Mouse (Mus musculus): ENCODE measurements around the gene Hmox2. TPM values are rescaled to one million over a fixed set of nuclear protein-coding genes. Genes with fewer than 3 reads are reported as not detected.

Hmox2 gene
- polyA plus RNA-seq, 1 experiment = 32.1 TPM

- WGBS = 87% methylated on average over 4 of the region's 4 CpGs
- Histone ChIP-seq H3K4me3 (replicated peaks; ENCODE audit: extremely low read depth, low read depth, low read length) (no peak overlapping the region), H3K4me1 (ENCODE audit: control insufficient read depth, insufficient read depth, low read length) (peaks cover 3% of the 10 kb centered on the region; the same call in 1 of the 2 replicates)
- TF ChIP-seq CTCF (IDR thresholded peaks at IDR 0.05; ENCODE audit: insufficient read depth, low read length) (no peak), POLR2A (IDR thresholded peaks at IDR 0.05; ENCODE audit: borderline replicate concordance, extremely low read depth, low read depth, low read length) (no peak)
- DNase-seq = no peak
Measured at GRCm38 (mm10) chr16:4762437-4762836, 36.3 kb downstream of the Hmox2 start.

- 20% methylated on average over 2 of the region's 2 CpGs for WGBS
- TF ChIP-seq POLR2A (IDR thresholded peaks at IDR 0.05; ENCODE audit: borderline replicate concordance, extremely low read depth, low read depth, low read length) (no peak), CTCF (IDR thresholded peaks at IDR 0.05; ENCODE audit: insufficient read depth, low read length) (no peak)
Measured at GRCm38 (mm10) chr16:4763276-4763675, 37.1 kb downstream of the Hmox2 start.

GRCm38 (mm10) chr16:4765852-4766251 lies 39.7 kb downstream of the Hmox2 start:
- Histone ChIP-seq H3K4me1 (ENCODE audit: control insufficient read depth, insufficient read depth, low read length) (peaks cover 3% of the 10 kb centered on the region; the same call in 1 of the 2 replicates), H3K4me3 (replicated peaks; ENCODE audit: extremely low read depth, low read depth, low read length) (no peak overlapping the region)
- TF ChIP-seq CTCF (IDR thresholded peaks at IDR 0.05; ENCODE audit: insufficient read depth, low read length) (no peak), POLR2A (IDR thresholded peaks at IDR 0.05; ENCODE audit: borderline replicate concordance, extremely low read depth, low read depth, low read length) (no peak)
- 90% methylated on average over 2 of the region's 2 CpGs for WGBS
- no peak for DNase-seq

More at GRCm38 (mm10) chr16:4763276-4763675, 37.1 kb downstream of the Hmox2 start:
- no peak for DNase-seq
- peaks cover 3% of the 10 kb centered on the region; the same call in 1 of the 2 replicates for H3K4me1 ChIP-seq (ENCODE audit: control insufficient read depth, insufficient read depth, low read length)
- H3K4me3 ChIP-seq (replicated peaks; ENCODE audit: extremely low read depth, low read depth, low read length) = no peak overlapping the region

- DNase-seq = no peak
- no peak overlapping the region for H3K4me3 ChIP-seq (replicated peaks; ENCODE audit: extremely low read depth, low read depth, low read length)
- peaks cover 3% of the 10 kb centered on the region; the same call in 1 of the 2 replicates for H3K4me1 ChIP-seq (ENCODE audit: control insufficient read depth, insufficient read depth, low read length)
- TF ChIP-seq CTCF (IDR thresholded peaks at IDR 0.05; ENCODE audit: insufficient read depth, low read length) (no peak), POLR2A (IDR thresholded peaks at IDR 0.05; ENCODE audit: borderline replicate concordance, extremely low read depth, low read depth, low read length) (no peak)
- WGBS = 85% methylated on average over 6 of the region's 6 CpGs
Measured at GRCm38 (mm10) chr16:4767012-4767790, 41.0 kb downstream of the Hmox2 start.

GRCm38 (mm10) chr16:4768719-4769118 lies 42.6 kb downstream of the Hmox2 start:
- DNase-seq = no peak
- TF ChIP-seq POLR2A (IDR thresholded peaks at IDR 0.05; ENCODE audit: borderline replicate concordance, extremely low read depth, low read depth, low read length) (no peak), CTCF (IDR thresholded peaks at IDR 0.05; ENCODE audit: insufficient read depth, low read length) (no peak)
- Histone ChIP-seq H3K4me3 (replicated peaks; ENCODE audit: extremely low read depth, low read depth, low read length) (no peak overlapping the region), H3K4me1 (ENCODE audit: control insufficient read depth, insufficient read depth, low read length) (peaks cover 3% of the 10 kb centered on the region; the same call in 1 of the 2 replicates)
- 86% methylated on average over 5 of the region's 5 CpGs for WGBS

GRCm38 (mm10) chr16:4773289-4773970 lies 47.3 kb downstream of the Hmox2 start:
- no peak for DNase-seq
- no peak for TF ChIP-seq POLR2A (IDR thresholded peaks at IDR 0.05; ENCODE audit: borderline replicate concordance, extremely low read depth, low read depth, low read length)
- TF ChIP-seq CTCF (IDR thresholded peaks at IDR 0.05; ENCODE audit: insufficient read depth, low read length) = no peak
- Histone ChIP-seq H3K4me3 (replicated peaks; ENCODE audit: extremely low read depth, low read depth, low read length) (no peak overlapping the region), H3K4me1 (ENCODE audit: control insufficient read depth, insufficient read depth, low read length) (peaks cover 11% of the 10 kb centered on the region; the same call in 1 of the 2 replicates)
- 27% methylated on average over 1 of the region's 1 CpGs for WGBS

GRCm38 (mm10) chr16:4777171-4777904 lies 51.2 kb downstream of the Hmox2 start:
- no peak for DNase-seq
- H3K4me1 ChIP-seq (ENCODE audit: control insufficient read depth, insufficient read depth, low read length) = peaks cover 17% of the 10 kb centered on the region
- no peak overlapping the region for H3K4me3 ChIP-seq (replicated peaks; ENCODE audit: extremely low read depth, low read depth, low read length)
- no peak for TF ChIP-seq CTCF (IDR thresholded peaks at IDR 0.05; ENCODE audit: insufficient read depth, low read length)
- TF ChIP-seq POLR2A (IDR thresholded peaks at IDR 0.05; ENCODE audit: borderline replicate concordance, extremely low read depth, low read depth, low read length) = no peak
- 81% methylated on average over 3 of the region's 3 CpGs for WGBS

- 89% methylated on average over 4 of the region's 4 CpGs for WGBS
- no peak for DNase-seq
Measured at GRCm38 (mm10) chr16:4777905-4778609, 51.9 kb downstream of the Hmox2 start.

More at GRCm38 (mm10) chr16:4777905-4778609, 51.9 kb downstream of the Hmox2 start:
- TF ChIP-seq POLR2A (IDR thresholded peaks at IDR 0.05; ENCODE audit: borderline replicate concordance, extremely low read depth, low read depth, low read length) (no peak), CTCF (IDR thresholded peaks at IDR 0.05; ENCODE audit: insufficient read depth, low read length) (no peak)
- Histone ChIP-seq H3K4me3 (replicated peaks; ENCODE audit: extremely low read depth, low read depth, low read length) (no peak overlapping the region), H3K4me1 (ENCODE audit: control insufficient read depth, insufficient read depth, low read length) (peaks cover 19% of the 10 kb centered on the region)

Data from lung, adult 2 months (tissue).